Mouse (Mus musculus) heart, embryonic 12.5 days (tissue): Measurements from ENCODE around the gene Ctsd. TPM values are rescaled to one million over a fixed set of nuclear protein-coding genes. Genes with fewer than 3 reads are reported as not detected.

Experiments
- ATAC-seq: fragments of 200-750 bp; cut with Nextera tagmentation; 2 replicates; pipeline ENCODE4 v1.8.0; 2017; ENCODE audit warnings: moderate TSS enrichment, moderate library complexity; ENCODE audit not compliant: insufficient number of reproducible peaks, low FRiP score
- H3K27ac ChIP-seq: fragments of 300-500 bp; sonication (generic); 2 replicates; pipeline ENCODE4 v1.5.1; 2016; ENCODE audit warnings: mild to moderate bottlenecking, moderate library complexity; ENCODE audit not compliant: poor library complexity, severe bottlenecking
- H3K27me3 ChIP-seq: fragments of 300-500 bp; sonication (generic); replicated peaks from 2 replicates; pipeline ENCODE4 v1.6.1; 2016; ENCODE audit warnings: mild to moderate bottlenecking, moderate library complexity
- H3K36me3 ChIP-seq: fragments of 300-500 bp; sonication (generic); 2 replicates; pipeline ENCODE4 v1.6.1; 2016; ENCODE audit warnings: mild to moderate bottlenecking, moderate library complexity
- H3K4me1 ChIP-seq: fragments of 300-500 bp; sonication (generic); replicated peaks from 2 replicates; pipeline ENCODE4 v1.6.1; 2016; ENCODE audit warnings: mild to moderate bottlenecking
- H3K4me2 ChIP-seq: fragments of 300-500 bp; sonication (generic); 2 replicates; pipeline ENCODE4 v1.6.1; 2016; ENCODE audit warnings: mild to moderate bottlenecking, moderate library complexity
- H3K4me3 ChIP-seq: fragments of 300-500 bp; sonication (generic); 2 replicates; pipeline ENCODE4 v1.5.1; 2016; ENCODE audit warnings: mild to moderate bottlenecking
- H3K9ac ChIP-seq: fragments of 300-500 bp; sonication (generic); 2 replicates; pipeline ENCODE4 v1.6.1; 2016; ENCODE audit warnings: mild to moderate bottlenecking, moderate library complexity
- H3K9me3 ChIP-seq: fragments of 300-500 bp; sonication (generic); replicated peaks from 2 replicates; pipeline ENCODE4 v1.6.1; 2016; ENCODE audit warnings: mild to moderate bottlenecking, moderate library complexity
- WGBS: fragments of 180-500 bp; shearing (Covaris S2); methylation state at CpG from one replicate; pipeline ENCODE4 v1.1.7; 2016; 5-methylcytosine and 5-hydroxymethylcytosine counted together
- polyA plus RNA-seq: library from polyadenylated mRNA; unstranded; fragments of >200 nt; fragmentation: Nextera tagmentation; extraction: Ambion mirVana; gene quantifications from 2 replicates; pipeline ENCODE4 v1.2.1, GENCODE M21; 2016

Gene Ctsd
- polyA plus RNA-seq, 1 experiment from 2014 or later = 436 TPM

DNA sequence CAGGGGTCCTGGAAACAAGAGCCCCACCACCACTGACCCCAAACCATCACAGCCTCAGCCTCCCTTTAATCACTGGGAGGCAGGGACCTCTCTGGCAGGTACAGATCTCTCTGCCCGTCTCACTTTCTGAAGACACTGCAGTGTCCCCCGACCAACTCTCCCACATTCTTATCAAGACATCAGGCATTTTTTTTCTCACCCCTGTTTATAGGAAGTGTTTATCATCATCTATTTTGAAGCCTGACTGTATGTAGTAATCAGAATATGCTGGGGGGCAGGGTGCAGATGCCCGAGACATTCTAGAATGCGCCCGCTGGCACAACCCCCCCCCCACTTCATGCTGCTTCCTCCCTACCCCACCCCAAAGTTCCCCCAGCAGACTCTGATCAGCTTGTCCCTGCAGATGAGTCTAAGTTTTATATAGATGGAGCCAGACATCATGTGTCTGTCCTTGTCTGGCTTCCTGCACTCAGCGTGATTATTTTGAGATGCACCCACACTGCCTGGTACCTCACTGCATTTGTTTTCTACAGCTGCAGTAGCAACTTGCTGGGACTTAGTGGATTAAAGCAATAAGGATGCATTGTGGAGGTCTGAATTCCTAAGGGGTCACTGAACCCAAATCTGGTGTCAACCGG, 12.4 kb upstream of the Ctsd start:
- Histone ChIP-seq H3K27ac (no peak overlapping the region), H3K27me3 (no peaks in the 10 kb centered on the region), H3K4me2 (no peak overlapping the region), H3K36me3 (no peaks in the 10 kb centered on the region), H3K9me3 (no peaks in the 10 kb centered on the region), H3K4me3 (no peak overlapping the region), H3K9ac (no peak overlapping the region), H3K4me1 (0 out of 2 replicates have a peak, but pooled peaks cover 2% of the 10 kb centered on the region)
- 68% methylated on average over 7 of the region's 7 CpGs for WGBS
- no peak for ATAC-seq

DNA sequence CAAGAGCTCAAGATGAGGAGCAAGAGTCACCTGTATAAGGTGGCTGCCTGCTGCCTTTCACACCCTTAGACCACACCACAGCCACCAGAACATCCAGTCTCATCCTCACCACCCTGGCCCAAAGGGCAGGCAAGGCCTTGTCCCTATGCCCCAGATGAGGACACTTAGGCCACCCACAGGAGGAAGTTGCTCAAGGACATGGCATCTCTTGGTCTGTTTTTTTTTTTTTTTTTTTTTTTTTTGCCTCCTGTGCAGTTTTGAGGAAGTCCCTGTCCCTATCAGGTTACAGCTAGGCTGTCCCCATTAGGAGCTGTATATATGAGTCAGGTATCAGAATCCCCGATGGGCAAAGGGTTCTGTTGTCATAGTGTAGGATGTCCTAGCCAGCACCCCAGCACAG, 11.4 kb upstream of the Ctsd start:
- no peaks in the 10 kb centered on the region for H3K27me3 ChIP-seq
- WGBS = 52% methylated on average over 1 of the region's 1 CpGs
- H3K27ac ChIP-seq = no peak overlapping the region
- H3K4me1 ChIP-seq = 0 out of 2 replicates have a peak, but pooled peaks cover 2% of the 10 kb centered on the region
- no peak overlapping the region for H3K4me2 ChIP-seq
- H3K9ac ChIP-seq = no peak overlapping the region
- H3K9me3 ChIP-seq = no peaks in the 10 kb centered on the region
- no peaks in the 10 kb centered on the region for H3K36me3 ChIP-seq
- no peak for ATAC-seq
- no peak overlapping the region for H3K4me3 ChIP-seq

DNA sequence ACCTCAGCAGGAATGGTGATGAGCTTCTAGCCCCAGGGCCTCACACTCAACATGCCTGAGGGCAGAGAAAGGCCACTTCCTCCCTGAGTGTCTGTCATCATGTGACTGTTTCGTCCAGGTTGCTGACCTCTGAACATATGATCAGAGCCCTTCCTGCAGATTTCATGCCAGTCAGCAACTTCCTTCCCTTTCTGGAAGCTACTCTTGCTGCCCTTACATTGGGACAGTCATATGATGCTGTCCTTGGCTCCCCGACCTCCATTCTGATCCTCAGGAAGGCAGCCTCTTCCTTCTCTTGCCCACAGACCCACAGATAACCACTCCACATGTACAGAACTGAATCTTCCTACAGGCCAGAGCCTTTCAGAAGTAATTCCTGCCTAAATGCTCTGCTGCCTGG, 10.2 kb upstream of the Ctsd start:
- Histone ChIP-seq H3K9me3 (no peaks in the 10 kb centered on the region), H3K27me3 (no peaks in the 10 kb centered on the region), H3K27ac (no peak overlapping the region), H3K9ac (no peak overlapping the region), H3K36me3 (no peaks in the 10 kb centered on the region), H3K4me3 (no peak overlapping the region), H3K4me2 (no peak overlapping the region), H3K4me1 (0 out of 2 replicates have a peak, but pooled peaks cover 5% of the 10 kb centered on the region)
- WGBS = 44% methylated on average over 2 of the region's 2 CpGs
- no peak for ATAC-seq

DNA sequence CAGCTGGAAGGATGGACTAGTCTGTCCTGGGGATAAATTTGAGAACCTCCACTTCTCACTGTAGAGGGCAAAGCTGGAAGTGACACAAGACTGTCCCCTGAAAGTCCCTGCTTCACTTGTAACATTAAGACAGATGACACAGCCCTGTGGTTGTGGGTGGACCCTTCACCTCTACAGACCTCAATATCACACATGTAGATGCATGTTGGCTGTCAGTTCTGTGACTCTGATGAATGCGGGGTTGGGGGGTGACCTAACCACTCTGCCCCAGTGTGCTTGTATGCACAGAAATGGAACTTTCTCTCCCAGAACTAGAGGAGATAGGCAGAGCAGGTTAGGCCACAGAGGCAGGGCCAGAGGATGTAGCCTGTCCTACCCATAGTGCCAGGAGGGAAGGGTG, 8.8 kb upstream of the Ctsd start:
- no peak overlapping the region for H3K9ac ChIP-seq
- H3K36me3 ChIP-seq = no peaks in the 10 kb centered on the region
- WGBS = 86% methylated on average over 1 of the region's 1 CpGs
- no peak overlapping the region for H3K4me3 ChIP-seq
- H3K27ac ChIP-seq = no peak overlapping the region
- H3K4me1 ChIP-seq = 0 out of 2 replicates have a peak, but pooled peaks cover 7% of the 10 kb centered on the region
- H3K27me3 ChIP-seq = no peaks in the 10 kb centered on the region
- no peak for ATAC-seq
- no peaks in the 10 kb centered on the region for H3K9me3 ChIP-seq
- H3K4me2 ChIP-seq = no peak overlapping the region

DNA sequence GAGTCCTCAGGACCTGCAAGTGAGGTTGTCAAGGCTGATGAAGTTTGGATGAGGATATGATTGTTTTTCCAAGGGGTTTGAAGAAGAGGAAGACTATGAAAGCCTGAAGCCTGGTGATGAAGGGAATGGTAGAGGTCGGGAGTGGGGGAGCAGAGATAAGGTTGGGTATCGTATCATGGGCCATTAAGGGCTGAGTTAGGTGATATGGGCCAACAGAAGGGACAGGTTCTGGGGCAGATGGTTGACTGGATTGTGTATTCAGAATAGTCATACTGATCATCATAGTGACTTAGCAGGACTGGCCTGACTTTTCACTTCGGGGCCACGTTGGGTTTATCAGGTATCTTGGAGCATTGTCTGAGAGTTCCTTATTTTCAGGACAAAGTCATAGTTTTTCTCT, 7.6 kb upstream of the Ctsd start:
- no peaks in the 10 kb centered on the region for H3K27me3 ChIP-seq
- no peak overlapping the region for H3K9ac ChIP-seq
- H3K4me2 ChIP-seq = no peak overlapping the region
- no peak overlapping the region for H3K4me3 ChIP-seq
- ATAC-seq = no peak
- no peaks in the 10 kb centered on the region for H3K9me3 ChIP-seq
- H3K27ac ChIP-seq = no peak overlapping the region
- 67% methylated on average over 4 of the region's 4 CpGs for WGBS
- H3K4me1 ChIP-seq = 0 out of 2 replicates have a peak, but pooled peaks cover 5% of the 10 kb centered on the region
- H3K36me3 ChIP-seq = no peaks in the 10 kb centered on the region

DNA sequence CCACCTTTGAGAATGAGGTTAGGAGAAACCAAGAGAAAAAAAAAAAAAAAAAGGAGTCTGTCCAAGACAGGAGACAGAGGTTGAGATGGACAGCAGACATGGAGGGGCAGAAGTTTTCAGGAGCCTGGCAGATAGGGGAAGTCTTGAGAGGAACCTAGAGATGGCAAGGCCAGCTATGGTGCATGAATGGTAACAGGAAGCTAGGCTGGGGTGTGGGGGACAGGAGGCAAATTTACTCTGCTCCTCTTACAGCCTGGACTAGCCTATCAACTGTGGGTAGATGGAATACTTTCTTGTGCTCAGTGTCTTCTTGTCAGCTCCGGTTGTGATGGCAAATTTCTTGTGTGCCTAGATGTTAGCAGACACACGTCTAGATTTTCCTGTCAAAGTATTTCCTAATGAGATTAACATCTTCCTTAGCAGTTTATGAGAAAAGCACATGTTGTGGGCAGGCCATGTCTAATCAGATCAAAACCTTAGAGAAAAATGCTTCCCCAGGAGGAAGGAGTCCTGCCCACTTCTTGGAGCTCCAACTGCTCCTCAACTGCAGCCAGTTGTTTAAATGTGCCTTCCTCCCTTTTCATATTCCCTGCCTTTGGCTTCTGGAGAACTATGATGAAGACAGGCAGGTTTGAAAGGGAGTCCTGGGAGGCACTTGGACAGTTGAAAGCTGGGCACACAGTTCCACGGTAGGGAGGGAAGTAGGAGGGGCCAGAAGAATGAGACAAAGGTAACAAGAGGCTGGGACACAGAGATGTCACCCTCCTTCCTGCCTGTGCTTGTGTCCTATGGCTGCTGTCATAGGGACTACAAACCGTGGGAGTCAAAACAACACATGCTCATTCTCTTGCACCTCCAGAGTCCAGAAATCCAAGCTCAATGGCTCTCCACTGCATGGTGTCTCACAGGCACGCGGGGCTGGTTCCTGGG, 6.7 kb upstream of the Ctsd start:
- H3K27ac ChIP-seq = no peak overlapping the region
- no peak for ATAC-seq
- WGBS = 68% methylated on average over 6 of the region's 6 CpGs

DNA sequence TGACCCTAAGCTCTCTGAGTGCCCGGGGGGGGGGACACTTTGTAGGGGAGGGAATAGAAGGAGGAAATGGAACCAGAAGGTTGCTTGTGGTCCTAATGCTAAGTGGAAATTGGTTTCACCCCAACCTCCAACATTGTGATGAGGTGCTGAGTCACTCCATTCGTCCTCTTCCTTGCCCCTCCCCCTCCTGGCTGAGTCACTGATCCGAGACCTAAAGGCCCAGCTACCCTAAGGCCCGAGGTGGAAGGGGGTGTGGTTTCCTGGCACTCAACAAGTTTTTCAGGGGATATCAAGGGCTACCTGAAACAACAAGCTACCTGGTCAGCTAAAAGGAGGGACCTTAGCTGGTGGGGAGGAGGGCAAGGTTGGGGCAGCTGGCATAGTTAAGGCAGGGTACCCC, 5.4 kb upstream of the Ctsd start:
- no peak overlapping the region for H3K27ac ChIP-seq
- 25% methylated on average over 4 of the region's 4 CpGs for WGBS
- H3K36me3 ChIP-seq = no peaks in the 10 kb centered on the region
- H3K4me2 ChIP-seq = no peak overlapping the region
- H3K4me3 ChIP-seq = no peak overlapping the region
- no peaks in the 10 kb centered on the region for H3K9me3 ChIP-seq
- 0 out of 2 replicates have a peak, but pooled peaks cover 5% of the 10 kb centered on the region for H3K4me1 ChIP-seq
- no peaks in the 10 kb centered on the region for H3K27me3 ChIP-seq
- peak; percentile 91 for ATAC-seq
- H3K9ac ChIP-seq = no peak overlapping the region

More for the DNA sequence above, 6.7 kb upstream of the Ctsd start:
- Histone ChIP-seq H3K36me3 (no peaks in the 10 kb centered on the region), H3K9ac (no peak overlapping the region), H3K9me3 (no peaks in the 10 kb centered on the region), H3K4me3 (no peak overlapping the region), H3K27me3 (no peaks in the 10 kb centered on the region), H3K4me2 (no peak overlapping the region), H3K4me1 (0 out of 2 replicates have a peak, but pooled peaks cover 5% of the 10 kb centered on the region)

DNA sequence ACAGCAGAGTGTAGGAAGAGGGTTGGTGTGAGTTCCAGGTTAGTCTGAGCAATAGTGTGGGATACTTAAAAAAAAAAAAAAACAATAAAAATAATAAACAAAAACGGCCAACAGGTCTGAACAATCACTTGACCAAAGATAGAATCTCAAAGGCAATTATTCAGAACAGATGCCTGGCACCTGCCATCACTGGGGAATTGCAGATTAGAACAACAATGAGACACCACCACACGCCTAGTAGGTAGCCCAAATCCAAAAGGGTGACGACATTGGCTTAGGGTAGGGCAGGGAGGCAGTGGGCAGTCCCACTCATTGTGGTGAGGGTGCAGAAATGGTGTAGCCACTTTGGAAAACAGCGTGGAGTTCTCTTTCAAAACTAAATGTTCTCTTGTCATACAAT, 3.8 kb upstream of the Ctsd start:
- Histone ChIP-seq H3K9me3 (no peaks in the 10 kb centered on the region), H3K27me3 (no peaks in the 10 kb centered on the region), H3K36me3 (no peaks in the 10 kb centered on the region), H3K4me3 (no peak overlapping the region), H3K27ac (no peak overlapping the region), H3K4me2 (no peak overlapping the region), H3K9ac (no peak overlapping the region), H3K4me1 (peaks cover 10% of the 10 kb centered on the region)
- ATAC-seq = no peak
- 64% methylated on average over 4 of the region's 4 CpGs for WGBS

DNA sequence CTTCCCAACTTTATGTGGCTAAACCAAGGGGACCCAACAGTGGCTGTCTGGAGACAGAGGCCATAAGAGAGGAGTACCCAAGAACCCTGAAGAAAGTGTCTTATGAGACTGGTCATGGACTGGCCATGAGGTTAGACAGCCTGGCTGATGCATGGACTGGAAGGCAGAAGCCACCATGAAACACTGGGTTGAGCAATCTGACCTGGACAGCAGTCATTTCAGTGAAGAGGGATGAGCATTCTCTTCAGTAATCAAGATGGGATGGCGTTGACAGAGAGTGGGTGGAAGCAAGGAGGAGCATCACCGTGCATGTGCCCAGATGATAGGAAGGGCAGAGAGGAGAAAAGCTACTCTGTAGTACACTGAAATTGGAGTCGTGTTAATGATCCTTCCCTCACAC, 3.3 kb upstream of the Ctsd start:
- WGBS = 67% methylated on average over 3 of the region's 3 CpGs
- Histone ChIP-seq H3K27ac (no peak overlapping the region), H3K9me3 (no peaks in the 10 kb centered on the region), H3K36me3 (no peaks in the 10 kb centered on the region), H3K4me1 (peaks cover 15% of the 10 kb centered on the region), H3K4me2 (no peak overlapping the region), H3K27me3 (no peaks in the 10 kb centered on the region), H3K9ac (no peak overlapping the region), H3K4me3 (no peak overlapping the region)
- no peak for ATAC-seq

DNA sequence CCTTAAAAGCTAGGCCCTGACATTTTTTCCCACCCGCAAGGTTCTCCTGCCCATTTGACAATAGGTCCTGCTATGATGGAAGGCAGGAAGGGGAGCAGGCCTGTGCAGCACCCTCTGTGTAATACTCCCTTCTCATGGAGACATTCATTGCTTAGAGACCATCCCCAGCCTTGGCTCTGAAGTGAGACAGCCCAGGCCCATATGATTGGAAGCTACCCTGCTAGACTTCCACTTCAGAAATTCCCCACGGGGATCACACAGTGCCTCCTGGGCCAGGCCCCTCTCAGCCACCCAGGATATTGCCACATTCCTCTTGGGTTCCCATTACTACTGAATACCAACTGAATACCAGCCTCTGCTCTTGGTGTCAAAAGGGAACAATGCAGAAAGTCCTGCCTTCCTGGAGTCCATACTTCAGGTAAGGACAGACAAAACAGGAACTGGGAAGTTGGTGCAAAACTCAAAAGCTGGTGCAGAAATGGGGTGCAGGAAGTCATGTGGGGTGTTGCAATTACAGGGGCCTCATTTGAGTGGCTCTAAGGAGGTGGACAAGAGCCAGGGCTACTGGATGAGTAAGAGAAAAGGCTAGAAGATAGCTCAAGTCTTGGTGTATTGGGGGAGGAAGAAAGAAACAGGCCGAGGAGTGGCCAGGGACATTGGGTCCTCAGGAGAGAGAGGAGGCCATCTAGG, 2.3 kb upstream of the Ctsd start:
- ATAC-seq = no peak
- Histone ChIP-seq H3K36me3 (peaks cover 6% of the 10 kb centered on the region), H3K27ac (no peak overlapping the region), H3K4me1 (peaks cover 25% of the 10 kb centered on the region), H3K4me2 (no peak overlapping the region), H3K4me3 (no peak overlapping the region), H3K9me3 (no peaks in the 10 kb centered on the region), H3K9ac (no peak overlapping the region), H3K27me3 (no peaks in the 10 kb centered on the region)
- WGBS = 78% methylated on average over 3 of the region's 3 CpGs

DNA sequence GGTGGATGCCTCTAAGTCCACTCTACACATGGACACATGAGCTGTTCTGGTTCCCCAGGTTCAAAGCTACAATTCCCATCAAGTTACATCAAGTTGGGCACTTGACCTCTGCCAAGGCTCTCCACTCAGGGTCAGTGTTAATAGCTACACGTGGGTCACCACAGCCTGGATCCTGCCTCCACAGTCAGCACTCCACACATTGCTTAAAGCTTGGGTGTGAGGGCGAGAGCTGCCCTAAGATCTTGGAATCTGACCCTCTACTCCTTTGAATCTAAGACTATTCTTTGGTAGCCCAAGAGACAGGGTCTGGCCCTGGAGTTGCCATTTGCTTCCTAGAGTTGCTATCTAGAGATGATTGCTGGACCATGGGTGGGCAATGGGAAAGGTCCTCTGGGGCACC, 902 bp upstream of the Ctsd start:
- no peak overlapping the region for H3K9ac ChIP-seq
- no peak overlapping the region for H3K4me3 ChIP-seq
- no peaks in the 10 kb centered on the region for H3K9me3 ChIP-seq
- whole genome bisulfite sequencing = 85% methylated on average over 2 of the region's 2 CpGs
- no peak overlapping the region for H3K4me2 ChIP-seq
- peaks cover 32% of the 10 kb centered on the region for H3K4me1 ChIP-seq
- H3K36me3 ChIP-seq = peaks cover 19% of the 10 kb centered on the region
- ATAC-seq = no peak
- no peak overlapping the region for H3K27ac ChIP-seq
- H3K27me3 ChIP-seq = no peaks in the 10 kb centered on the region
